Mouse (Mus musculus): ENCODE data around the gene Rgs7bp.

- no peak for TF ChIP-seq CTCF (conservative IDR thresholded peaks at IDR 0.05; ENCODE audit: low read length)
- TF ChIP-seq POU5F1 (IDR thresholded peaks at IDR 0.05; ENCODE audit: borderline replicate concordance, low read length): no peak
Measured at GRCm38 (mm10) chr13:104982781-104983353, 71.9 kb downstream of the Rgs7bp start.
